Mouse (Mus musculus) common myeloid progenitor, adult 5-6 weeks (primary cell): ENCODE measurements around the gene Pigw. TPM values are rescaled to one million over a fixed set of nuclear protein-coding genes. Genes with fewer than 3 reads are reported as not detected.

Experiments
- ATAC-seq: replicated peaks from 2 replicates; pipeline ENCODE4 v1.8.0; 2016; ENCODE audit warnings: low read depth, mild to moderate bottlenecking, moderate TSS enrichment, inconsistent platforms; ENCODE audit not compliant: poor library complexity, severe bottlenecking
- total RNA-seq: library from RNA; stranded (forward); fragments of 200-1000, 187-1606 nt; gene quantifications from 2 replicates; pipeline ENCODE4 v1.2.3, GENCODE M21; 2017

Pigw gene
- total RNA-seq, result 6.4 and 12.0 TPM in 2 replicates

DNA sequence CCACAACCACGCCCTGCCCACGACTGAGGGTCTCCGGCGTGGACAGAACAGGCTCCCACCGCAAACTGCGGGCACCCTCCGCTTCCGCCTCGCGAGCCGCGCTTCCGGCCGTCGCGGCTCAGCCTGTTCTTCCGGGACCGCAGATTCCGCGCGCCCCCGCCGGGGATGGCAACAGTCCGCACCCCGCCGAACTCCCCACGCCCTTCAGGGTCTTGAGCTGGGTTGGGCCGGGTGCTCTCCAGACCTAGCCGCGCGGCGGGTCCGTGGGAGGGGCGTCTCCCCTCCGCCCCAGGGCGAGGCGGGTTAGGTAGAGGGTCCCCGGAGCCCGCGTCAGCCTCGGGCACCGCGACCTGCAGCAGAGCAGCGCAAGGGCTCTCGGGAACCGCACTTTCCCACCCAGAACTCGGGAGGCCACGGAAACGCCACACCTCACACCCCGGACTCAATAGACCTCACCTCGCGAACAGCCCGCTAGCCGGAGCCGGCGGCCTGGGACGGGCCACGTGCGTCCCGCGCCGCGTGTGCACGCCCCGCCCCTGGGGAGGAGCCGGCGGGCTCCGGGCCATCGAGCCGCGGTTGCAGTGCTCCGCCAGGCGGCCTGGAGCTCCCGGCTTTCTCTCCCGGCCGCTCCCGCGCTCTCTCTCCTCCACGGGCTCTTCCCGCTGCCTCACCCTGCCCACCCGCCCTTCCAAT lies at the start of gene Pigw, which contains the start of gene Myo19:
TSS of gene Pigw (minus strand) at position 514 of the 693 bp plus-strand sequence.
TSS of gene Myo19 (plus strand) at position 377 of the 693 bp plus-strand sequence.
- peak; percentile 71 for ATAC-seq

- no peak for ATAC-seq
Observed at GRCm38 (mm10) chr11:84920981-84921380, 40.9 kb upstream of the Pigw start.

DNA sequence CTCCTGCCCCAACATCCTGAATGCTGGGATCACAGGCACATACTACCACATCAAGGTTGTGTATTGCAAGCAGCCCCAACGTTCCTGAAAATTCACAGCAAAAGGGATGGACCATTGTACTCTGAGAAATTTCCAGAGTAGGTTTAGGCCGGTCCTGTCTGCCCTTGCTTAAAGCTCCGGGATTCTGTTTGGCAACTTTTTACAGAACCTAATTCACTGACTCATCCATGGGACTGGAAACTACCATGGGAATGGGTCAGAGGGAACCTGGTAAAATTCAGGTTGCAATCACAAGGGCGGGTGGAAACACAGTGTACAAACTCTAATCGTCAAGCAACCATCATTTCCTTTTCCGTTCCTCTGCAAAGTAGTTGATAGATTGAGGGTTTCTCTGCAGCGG lies 39.9 kb upstream of the Pigw start:
- no peak for ATAC-seq

DNA sequence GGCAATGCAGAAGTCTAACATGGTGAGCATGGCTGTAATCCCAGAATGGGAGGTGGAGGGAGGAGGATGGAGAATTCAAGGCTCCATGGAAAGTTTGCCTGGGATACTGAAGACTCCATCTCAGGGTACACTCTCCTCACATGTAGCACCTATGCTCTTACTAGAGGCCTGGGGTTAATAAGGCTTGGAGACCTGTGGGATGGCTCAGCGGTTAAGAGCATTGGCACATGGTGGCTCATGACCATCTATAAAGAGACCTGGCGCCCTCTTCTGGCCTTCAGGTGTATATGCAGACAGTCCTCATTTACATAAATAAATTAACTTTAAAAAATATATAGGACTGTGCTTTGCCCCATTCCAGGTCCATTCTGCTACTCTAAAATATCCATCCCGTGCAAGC lies 39.2 kb upstream of the Pigw start:
- ATAC-seq, result peak; percentile 41

DNA sequence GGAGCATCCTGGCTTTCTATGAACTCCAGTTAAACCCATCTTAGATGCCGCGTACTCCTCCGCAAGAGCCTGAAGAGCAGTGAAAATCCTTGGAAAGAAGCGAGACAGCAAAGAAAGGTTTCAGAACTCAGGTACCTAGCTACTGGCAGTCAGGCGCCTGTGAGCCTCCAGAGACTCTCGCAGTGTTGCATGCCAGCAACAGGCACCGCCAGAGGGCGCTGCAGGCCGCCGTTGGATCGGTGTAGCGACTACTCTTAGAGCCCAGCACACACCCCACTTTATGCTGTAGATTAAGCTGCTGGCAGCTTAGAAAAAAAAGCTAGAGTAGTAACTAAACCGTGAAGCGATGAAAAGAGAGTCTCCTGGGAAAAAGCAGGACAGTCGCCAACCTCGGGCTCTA lies 38.3 kb upstream of the Pigw start:
- ATAC-seq, result peak; percentile 48; the same call in 1 of the 2 replicates

- no peak for ATAC-seq
Observed at GRCm38 (mm10) chr11:84916703-84917300, 36.7 kb upstream of the Pigw start.

GRCm38 (mm10) chr11:84916053-84916702 lies 36.1 kb upstream of the Pigw start, which contains the start of gene Znhit3:
TSS of gene Znhit3 (minus strand) at chr11:84916366.
- peak; percentile 95 for ATAC-seq

DNA sequence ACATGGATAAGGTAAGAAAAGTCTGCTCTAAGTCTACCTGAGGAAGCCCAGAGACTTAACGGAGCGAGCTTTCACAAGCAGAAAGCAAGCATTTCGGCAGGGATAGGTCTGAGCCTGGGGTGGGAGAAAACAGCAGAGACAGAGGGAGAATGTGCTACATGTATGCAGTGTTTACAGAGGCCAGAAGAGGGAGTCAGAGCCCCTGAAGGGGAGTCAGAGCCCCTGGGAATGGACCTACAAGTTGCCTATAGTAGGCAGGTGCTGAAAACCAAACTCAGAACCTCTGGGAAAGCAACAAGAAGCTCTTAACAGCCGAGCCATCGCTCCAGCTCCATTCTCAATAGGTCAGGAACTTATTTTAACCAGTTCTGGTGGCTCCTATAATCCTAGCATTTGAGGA lies 34.6 kb upstream of the Pigw start:
- ATAC-seq, result no peak

DNA sequence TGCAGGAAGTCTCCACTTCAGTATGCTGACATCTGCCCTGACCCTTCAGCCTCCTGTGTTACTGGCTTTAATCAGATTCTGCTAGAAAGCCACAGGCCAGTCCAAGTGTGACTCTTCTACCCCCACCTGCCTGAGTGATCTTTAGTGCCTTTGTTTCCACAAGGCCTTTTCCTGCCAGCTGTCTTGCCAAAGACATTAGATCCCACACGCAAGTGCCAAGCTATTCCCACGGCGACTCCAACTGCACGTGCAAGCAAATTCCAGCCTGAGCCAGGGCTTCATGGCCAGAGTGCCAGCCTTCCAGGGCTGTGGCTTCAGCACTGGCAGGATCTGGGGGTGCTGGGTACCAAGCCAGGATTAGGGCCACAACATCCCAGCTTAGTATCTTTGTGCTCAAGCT lies 30.3 kb upstream of the Pigw start:
- no peak for ATAC-seq

DNA sequence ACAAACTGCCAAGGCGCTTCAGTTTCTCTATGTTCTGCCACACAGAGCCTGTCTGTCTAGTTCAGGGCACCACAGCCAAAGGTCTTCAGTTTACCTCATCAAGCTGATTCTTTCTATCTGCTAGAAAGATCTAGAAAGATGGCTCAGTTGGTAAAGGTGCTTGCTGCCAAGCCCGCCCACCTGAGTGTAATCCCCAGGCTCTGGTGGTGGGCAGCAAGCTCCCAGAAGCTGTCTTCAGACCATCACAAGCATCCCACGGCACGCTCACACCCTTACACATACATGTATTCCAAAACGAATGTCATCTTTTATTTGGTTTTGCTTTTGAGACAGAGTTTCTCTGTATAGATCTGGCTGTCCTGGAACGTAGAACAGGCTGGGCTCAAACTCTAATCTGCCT lies 28.4 kb upstream of the Pigw start:
- no peak for ATAC-seq

DNA sequence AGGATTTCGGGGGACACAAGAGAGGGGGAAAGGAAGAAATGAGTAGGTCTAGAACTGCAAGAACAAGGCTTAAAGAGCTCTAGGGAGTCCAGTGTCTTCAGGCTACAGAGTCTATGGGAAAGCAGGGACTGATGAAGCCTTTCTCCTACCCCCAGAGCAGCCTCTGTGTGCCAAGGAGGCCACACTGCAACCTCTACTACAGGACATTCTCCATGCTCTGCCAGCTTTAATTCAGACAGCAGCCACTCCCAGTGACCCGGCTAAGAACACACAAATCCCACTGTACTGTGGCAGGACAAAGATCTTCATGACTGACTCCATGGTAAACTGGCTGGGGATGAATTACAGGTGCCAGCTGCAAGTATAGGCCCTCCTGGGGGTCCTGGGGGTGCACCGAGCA lies 27.0 kb upstream of the Pigw start:
- ATAC-seq, result no peak

- ATAC-seq, result no peak
Observed at GRCm38 (mm10) chr11:84904597-84905144, 24.6 kb upstream of the Pigw start.

DNA sequence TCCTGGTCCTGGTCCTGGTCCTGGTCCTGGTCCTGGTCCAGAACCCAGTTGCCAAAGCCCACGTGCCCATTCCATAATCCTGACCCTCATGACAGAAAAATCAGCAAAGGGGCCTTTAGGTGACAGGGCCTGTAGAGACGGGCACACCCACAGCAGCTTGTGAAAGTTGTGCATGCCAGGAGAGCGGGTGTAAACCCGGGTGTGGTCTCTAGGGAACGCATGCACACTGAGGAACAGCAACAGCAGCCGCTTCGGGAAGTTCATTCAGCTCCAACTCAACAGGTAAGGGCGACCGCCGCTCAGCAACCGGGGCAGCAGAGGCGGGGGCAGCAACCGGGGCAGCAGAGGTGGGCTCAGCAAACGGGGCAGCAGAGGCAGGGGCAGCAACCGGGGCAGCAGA lies 13.0 kb upstream of the Pigw start:
- no peak for ATAC-seq

GRCm38 (mm10) chr11:84891705-84892104 lies 11.6 kb upstream of the Pigw start:
- no peak for ATAC-seq

DNA sequence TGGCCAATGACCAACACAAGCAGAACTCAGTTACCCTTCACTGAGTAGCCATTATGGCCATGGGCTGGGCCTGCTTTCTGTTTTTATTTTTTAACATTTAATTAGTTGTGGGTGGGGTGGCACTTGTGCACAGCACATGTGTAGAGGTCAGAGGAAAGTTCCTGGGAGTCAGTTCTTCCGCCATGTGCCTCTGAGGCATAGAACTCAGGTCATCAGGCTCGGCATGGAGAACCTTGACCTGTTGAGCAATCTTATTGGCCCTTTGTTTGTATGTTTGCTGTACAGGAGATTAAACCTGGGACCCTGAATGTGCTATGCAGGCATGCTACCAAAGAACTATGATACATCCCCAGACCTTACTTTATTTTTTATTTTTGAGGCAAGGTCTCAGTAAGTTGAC lies 9.4 kb upstream of the Pigw start:
- ATAC-seq, result no peak

DNA sequence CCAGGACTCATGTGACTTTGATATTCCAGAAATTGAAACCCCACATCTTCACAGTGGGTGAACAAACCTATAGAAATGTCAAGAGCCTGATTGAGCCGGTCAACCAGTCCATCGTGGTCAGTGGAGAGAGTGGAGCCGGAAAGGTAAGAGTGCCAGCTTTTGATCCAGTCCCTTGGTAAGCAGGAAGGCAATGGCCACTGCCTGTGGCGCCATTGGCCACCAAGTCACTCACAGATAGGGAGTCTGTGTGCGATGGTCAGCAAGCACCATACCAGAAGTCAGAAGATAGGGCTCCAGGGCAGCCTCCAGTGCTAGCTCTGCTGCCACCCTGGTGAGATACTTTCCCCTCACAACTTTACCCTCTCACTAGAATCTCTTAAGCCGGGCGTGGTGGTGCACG lies 7.9 kb upstream of the Pigw start:
- ATAC-seq, result no peak

DNA sequence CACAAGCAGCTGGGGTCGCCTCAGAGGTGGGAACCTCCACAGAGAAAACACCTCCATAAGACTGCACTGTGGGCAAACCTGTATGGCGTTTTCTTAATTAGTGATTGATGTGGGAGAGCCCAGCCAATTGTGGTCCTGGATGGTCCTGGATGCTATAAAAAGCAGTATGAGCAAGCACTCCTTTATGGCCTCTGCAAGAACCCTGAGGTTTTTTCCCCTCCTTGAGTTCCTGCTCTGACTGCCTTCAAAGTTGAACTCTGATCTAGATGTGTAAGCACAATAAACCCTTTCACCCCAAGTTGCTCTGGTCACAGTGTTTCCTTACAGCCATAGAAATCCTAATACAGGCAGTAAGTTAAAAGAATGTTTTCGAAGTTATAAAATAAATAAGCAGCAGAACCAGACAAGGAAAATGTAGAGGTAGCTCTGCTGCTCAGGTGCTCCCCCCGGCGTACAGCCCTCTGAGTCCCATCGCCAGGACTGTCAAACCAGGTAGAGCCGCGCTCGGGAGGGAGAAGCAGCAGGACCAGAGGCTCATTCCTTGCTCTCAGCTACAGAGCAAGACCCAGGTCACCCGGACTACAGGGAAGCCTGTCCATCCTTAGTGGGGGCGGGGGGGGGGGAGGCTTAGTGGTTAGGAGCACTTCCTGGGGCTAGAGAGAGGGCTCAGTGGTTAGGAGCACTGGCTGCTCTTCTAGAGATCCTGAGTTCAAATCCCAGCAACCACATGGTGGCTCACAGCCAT lies 6.9 kb upstream of the Pigw start:
- no peak for ATAC-seq

DNA sequence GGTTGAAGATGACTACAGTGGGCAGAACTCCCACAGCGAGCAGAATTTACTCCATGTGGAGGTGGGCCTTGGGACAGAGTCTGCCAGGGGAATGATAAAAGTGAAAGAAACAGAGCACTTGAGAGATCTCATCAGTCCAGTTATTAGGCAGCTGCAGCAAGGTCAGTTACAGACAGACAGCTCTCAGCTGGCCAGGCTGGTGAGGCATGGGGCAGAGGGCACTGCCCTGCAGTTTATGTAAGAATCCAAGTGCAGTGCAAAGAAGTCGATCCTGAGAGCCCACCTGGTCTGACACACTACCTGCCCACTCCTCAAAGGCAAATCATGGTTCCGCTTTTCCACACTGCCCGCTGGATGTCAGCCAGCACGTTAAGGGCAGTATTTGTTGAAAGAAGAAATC lies 6.2 kb upstream of the Pigw start:
- ATAC-seq, result no peak

DNA sequence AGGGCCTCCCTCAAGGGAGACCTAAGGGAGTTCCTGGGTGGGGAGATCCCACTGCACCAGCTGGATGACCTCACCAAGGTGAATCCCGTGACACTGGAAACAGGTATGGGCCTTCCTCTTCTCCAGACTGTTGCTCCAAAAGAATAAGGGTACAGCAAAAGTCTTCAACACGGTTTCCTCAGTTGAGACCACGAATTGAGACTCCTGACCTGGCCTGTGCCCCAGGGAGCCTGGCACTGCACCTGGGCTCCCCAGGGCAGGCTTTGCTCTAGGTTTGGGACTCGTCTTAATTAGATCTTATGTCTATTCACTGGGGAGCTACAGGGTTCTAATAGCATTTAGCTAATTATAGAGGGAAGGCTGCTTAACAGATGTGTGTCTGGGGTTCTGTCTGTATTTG lies 5.2 kb upstream of the Pigw start:
- ATAC-seq, result no peak

DNA sequence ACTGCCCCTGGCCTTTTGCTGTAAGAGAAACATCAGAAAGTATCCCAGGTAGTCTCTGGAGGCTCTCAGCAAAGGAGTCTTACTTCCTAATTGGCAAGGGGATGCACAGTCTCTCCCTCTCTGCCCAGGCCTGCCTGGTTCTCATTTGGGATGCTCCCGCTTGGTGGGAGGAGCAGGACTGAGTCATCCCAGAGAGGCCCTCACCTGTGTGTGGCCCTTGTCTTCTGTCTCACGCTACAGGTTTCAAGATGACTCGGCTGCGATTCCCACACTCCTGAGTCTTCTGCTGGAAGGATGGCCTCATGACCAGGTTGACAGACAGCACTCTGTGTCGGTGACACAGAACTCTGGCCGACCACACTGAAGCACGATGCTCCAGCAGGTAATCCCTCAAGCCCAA lies 2.3 kb upstream of the Pigw start:
- ATAC-seq, result no peak
